Mouse (Mus musculus) intestine, postnatal 0 days (tissue): ENCODE measurements around the gene Aqp12. TPM values are rescaled to one million over a fixed set of nuclear protein-coding genes. Genes with fewer than 3 reads are reported as not detected.

Experiments
- ATAC-seq: fragments of 200-750 bp; cut with Nextera tagmentation; 2 replicates; pipeline ENCODE4 v1.8.0; 2017; ENCODE audit warnings: mild to moderate bottlenecking, moderate TSS enrichment, moderate library complexity
- H3K27ac ChIP-seq: fragments of 300-500 bp; sonication (generic); 2 replicates; pipeline ENCODE4 v1.5.1; 2014; ENCODE audit warnings: mild to moderate bottlenecking, low read depth, low read length, moderate library complexity
- H3K27me3 ChIP-seq: fragments of 300-500 bp; sonication (generic); replicated peaks from 2 replicates; pipeline ENCODE4 v1.6.1; 2014; ENCODE audit warnings: low read length, mixed read lengths; ENCODE audit not compliant: control insufficient read depth, insufficient read depth
- H3K36me3 ChIP-seq: fragments of 300-500 bp; sonication (generic); 2 replicates; pipeline ENCODE4 v1.6.1; 2014; ENCODE audit warnings: mild to moderate bottlenecking, moderate library complexity; ENCODE audit not compliant: control insufficient read depth, insufficient read depth
- H3K4me1 ChIP-seq: fragments of 300-500 bp; sonication (generic); replicated peaks from 2 replicates; pipeline ENCODE4 v1.6.1; 2014; ENCODE audit warnings: antibody characterized with exemption, low read length, mixed read lengths; ENCODE audit not compliant: control insufficient read depth, insufficient read depth
- H3K4me2 ChIP-seq: fragments of 300-500 bp; sonication (generic); replicated peaks from 2 replicates; pipeline ENCODE4 v1.6.1; 2014; ENCODE audit warnings: low read depth, mild to moderate bottlenecking, moderate library complexity
- H3K4me3 ChIP-seq: fragments of 300-500 bp; sonication (generic); 2 replicates; pipeline ENCODE4 v1.5.1; 2014; ENCODE audit warnings: low read depth, low read length
- H3K9ac ChIP-seq: fragments of 300-500 bp; sonication (generic); 2 replicates; pipeline ENCODE4 v1.6.1; 2014; ENCODE audit warnings: mild to moderate bottlenecking, low read depth, low read length
- H3K9me3 ChIP-seq: fragments of 300-500 bp; sonication (generic); 2 replicates; pipeline ENCODE4 v1.6.1; 2016; ENCODE audit warnings: mixed run types; ENCODE audit not compliant: control insufficient read depth
- CTCF ChIP-seq: sonication (generic); IDR thresholded peaks from 2 replicates; pipeline ENCODE4 v1.5.1; 2016; ENCODE audit warnings: low read depth, mild to moderate bottlenecking, control low read depth, antibody characterized with exemption, moderate library complexity
- WGBS: fragments of 180-500 bp; shearing (Covaris S2); extraction: QIAGEN DNeasy Blood & Tissue Kit; methylation state at CpG from one replicate; pipeline ENCODE4 v1.1.7; 2014; 5-methylcytosine and 5-hydroxymethylcytosine counted together
- polyA plus RNA-seq: library from polyadenylated mRNA; unstranded; fragments of >200 nt; fragmentation: Nextera tagmentation; extraction: Ambion mirVana; gene quantifications from 2 replicates; pipeline ENCODE4 v1.2.1, GENCODE M21; 2015

The Aqp12 gene
- polyA plus RNA-seq, 1 experiment from 2014 or later: 0.17 TPM

DNA sequence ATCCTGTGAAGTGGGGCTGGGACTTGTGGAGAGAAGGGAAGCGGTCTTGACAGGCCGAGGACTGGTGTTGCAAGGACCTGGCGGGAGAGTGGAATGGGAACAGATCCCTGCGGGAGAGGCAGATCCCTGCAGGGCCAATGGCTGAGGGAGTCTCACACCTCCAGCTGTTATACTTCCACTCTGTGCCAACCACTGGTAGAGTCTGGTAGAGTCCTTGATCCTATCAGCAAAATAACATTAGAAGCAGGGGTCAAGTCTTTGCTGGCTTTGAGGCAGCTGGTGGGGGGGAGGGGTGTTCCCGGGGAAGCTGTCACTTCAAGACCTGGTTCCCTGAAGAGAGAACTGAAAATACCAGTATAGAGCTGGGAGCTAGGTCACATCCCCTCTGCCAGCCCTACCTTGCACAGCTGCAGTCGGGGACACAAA is 30.0 kb upstream of the Aqp12 start:
- no peak overlapping the region for H3K9ac ChIP-seq
- no peak overlapping the region for H3K4me2 ChIP-seq
- H3K27ac ChIP-seq: no peak overlapping the region
- no peaks in the 10 kb centered on the region for H3K4me1 ChIP-seq
- H3K4me3 ChIP-seq: no peak overlapping the region
- 59% methylated on average over 6 of the region's 6 CpGs for WGBS
- no peak for TF ChIP-seq CTCF
- H3K27me3 ChIP-seq: no peaks in the 10 kb centered on the region
- H3K9me3 ChIP-seq: no peaks in the 10 kb centered on the region
- no peaks in the 10 kb centered on the region for H3K36me3 ChIP-seq
- no peak for ATAC-seq

DNA sequence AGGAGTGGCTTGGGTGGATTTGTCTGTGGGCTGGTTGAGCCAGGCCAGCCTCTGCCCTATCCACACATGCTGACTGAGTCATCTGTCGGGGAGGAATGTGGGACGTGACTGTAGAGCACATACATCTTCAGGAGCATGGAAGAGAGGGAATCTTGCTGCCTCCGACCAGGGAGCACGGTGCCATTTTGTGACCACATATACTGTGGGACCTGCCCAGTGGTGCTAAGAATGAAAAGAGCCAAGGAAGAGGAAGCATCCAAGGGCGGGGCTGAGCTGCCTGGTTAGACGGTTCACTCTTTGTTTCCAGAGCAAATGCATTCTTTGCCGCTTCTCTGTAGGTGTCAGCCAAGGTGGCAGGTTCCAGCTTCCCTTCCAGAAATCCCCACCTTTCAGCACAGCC is 27.5 kb upstream of the Aqp12 start:
- no peaks in the 10 kb centered on the region for H3K4me1 ChIP-seq
- no peak overlapping the region for H3K27ac ChIP-seq
- no peak overlapping the region for H3K4me3 ChIP-seq
- 34% methylated on average over 7 of the region's 7 CpGs for WGBS
- no peaks in the 10 kb centered on the region for H3K9me3 ChIP-seq
- H3K27me3 ChIP-seq: no peaks in the 10 kb centered on the region
- no peak overlapping the region for H3K4me2 ChIP-seq
- H3K9ac ChIP-seq: no peak overlapping the region
- ATAC-seq: no peak
- TF ChIP-seq CTCF: no peak
- H3K36me3 ChIP-seq: no peaks in the 10 kb centered on the region; the same call in 1 of the 2 replicates

DNA sequence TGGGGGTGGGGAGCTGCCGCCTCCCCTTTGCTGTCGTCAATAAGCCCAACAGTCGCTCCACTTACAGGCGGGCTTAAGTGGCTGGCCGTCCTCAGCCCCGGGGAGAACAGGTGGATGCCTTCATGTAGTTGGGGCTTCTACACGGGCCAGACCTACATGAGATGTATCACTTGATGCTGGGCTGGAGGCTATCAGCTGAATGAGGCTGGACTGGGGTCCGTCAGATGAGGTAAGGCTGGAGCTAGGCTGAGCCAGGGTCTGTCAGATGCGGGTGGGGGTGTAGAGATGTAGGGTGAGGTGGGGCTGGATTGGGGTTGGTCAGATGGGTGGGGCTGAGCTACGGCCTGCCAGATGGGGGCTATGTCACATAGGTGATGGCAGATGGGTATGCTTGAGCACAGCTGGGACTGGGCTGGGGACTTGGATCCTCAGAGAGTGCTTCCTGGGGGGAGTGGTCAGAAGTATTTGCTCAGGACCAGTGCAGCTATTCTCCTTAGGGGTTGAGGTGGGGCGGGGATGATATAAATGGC is 27.0 kb upstream of the Aqp12 start:
- H3K36me3 ChIP-seq: peaks cover 5% of the 10 kb centered on the region; the same call in 1 of the 2 replicates
- no peak overlapping the region for H3K9ac ChIP-seq
- ATAC-seq: no peak; the same call in 1 of the 2 replicates
- TF ChIP-seq CTCF: no peak
- H3K4me1 ChIP-seq: no peaks in the 10 kb centered on the region
- H3K4me3 ChIP-seq: no peak overlapping the region
- no peak overlapping the region for H3K4me2 ChIP-seq
- no peaks in the 10 kb centered on the region for H3K27me3 ChIP-seq
- no peaks in the 10 kb centered on the region for H3K9me3 ChIP-seq
- 33% methylated on average over 11 of the region's 11 CpGs for WGBS
- H3K27ac ChIP-seq: no peak overlapping the region

DNA sequence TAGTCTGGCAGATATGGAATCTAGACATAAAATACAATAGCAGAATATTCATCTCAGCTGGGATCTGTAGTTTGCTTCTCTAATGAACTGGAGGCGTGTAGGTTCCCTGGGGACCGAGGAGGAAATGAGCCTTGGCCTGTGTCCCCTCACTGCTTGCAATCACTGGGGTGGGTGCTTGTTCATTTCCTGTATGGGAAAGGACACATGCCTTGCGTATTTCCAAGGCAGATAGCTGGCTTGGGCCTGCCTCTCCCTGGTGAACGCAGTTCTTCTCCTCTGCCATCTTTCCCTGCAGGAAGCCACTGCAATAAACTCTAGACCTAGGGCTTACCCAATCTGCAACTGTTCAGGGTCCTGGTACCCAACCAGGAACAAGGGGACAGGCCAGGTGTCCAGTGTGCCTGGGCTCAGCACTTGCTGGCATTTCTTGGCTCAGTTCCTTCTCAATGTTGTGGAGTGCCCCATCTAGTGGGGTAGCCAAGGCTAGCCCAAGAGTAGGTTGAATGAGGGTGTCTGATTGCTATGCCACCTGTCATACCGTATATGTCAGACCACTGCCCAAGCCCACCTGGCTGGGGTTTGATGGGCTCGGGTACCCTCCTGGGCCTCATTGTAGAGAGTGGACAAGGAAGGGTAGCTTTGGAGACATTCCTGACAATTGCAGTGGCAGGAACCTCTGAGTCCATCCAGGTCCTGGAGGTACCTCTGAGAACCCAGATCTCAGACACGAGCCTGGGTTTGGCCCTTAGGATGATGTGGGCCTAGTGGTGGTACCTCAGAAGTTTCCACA is 24.9 kb upstream of the Aqp12 start:
- Histone ChIP-seq H3K9ac (no peak overlapping the region), H3K27ac (no peak overlapping the region), H3K4me1 (no peaks in the 10 kb centered on the region), H3K4me2 (no peak overlapping the region), H3K36me3 (peaks cover 6% of the 10 kb centered on the region; the same call in 1 of the 2 replicates), H3K9me3 (no peaks in the 10 kb centered on the region), H3K27me3 (no peaks in the 10 kb centered on the region), H3K4me3 (no peak overlapping the region)
- no peak for TF ChIP-seq CTCF
- no peak for ATAC-seq
- WGBS: 77% methylated on average over 7 of the region's 7 CpGs

DNA sequence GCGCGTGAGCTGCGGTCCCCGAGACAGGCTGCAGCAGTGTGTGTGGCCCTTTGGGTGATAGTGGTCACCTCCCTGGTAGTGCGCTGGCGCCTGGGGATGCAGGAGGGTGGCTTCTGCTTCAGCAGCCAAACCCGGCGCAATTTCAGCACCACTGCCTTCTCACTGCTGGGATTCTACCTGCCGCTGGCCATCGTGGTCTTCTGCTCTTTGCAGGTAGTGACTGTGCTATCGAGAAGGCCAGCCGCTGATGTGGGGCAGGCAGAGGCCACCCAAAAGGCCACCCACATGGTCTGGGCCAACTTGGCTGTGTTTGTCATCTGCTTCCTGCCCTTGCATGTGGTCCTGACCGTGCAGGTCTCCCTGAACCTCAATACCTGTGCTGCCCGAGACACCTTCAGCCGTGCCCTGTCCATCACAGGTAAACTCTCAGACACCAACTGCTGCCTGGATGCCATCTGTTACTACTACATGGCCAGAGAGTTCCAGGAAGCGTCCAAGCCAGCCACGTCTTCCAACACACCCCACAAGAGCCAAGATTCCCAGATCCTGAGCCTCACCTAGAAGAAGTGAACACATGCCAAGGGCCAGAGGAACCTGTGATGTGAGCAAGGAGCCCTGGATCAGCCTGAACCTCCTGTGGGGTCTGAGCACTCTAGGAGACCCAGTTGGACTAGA is 23.1 kb upstream of the Aqp12 start:
- no peaks in the 10 kb centered on the region for H3K27me3 ChIP-seq
- H3K4me2 ChIP-seq: no peak overlapping the region
- no peak for TF ChIP-seq CTCF
- WGBS: 88% methylated on average over 17 of the region's 17 CpGs
- no peak overlapping the region for H3K27ac ChIP-seq
- H3K4me3 ChIP-seq: no peak overlapping the region
- no peaks in the 10 kb centered on the region for H3K9me3 ChIP-seq
- H3K4me1 ChIP-seq: no peaks in the 10 kb centered on the region
- no peak overlapping the region for H3K9ac ChIP-seq
- H3K36me3 ChIP-seq: peaks cover 6% of the 10 kb centered on the region; the same call in 1 of the 2 replicates
- ATAC-seq: no peak

DNA sequence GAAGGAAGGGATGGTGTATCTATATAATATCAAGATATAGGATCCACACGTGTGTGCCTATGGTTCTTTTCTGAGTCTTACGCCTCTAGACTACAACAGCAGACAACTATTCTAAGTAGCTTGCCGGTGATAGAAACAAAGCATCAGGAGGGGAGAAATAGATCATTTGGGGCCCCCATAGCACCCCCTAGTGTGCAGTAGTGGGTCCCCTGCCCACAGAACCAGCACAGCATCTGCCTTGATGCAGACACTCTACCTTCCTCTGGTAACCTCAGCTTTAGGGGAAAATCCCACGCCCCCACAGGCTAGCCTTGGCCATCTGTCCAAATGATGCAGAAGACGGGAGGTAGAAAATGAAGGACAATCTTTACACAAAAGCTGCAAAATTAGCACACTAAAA is 21.1 kb upstream of the Aqp12 start:
- H3K27ac ChIP-seq: no peak overlapping the region
- H3K9ac ChIP-seq: no peak overlapping the region
- TF ChIP-seq CTCF: no peak
- no peak overlapping the region for H3K4me2 ChIP-seq
- no peaks in the 10 kb centered on the region for H3K9me3 ChIP-seq
- H3K4me1 ChIP-seq: no peaks in the 10 kb centered on the region
- 88% methylated on average over 5 of the region's 5 CpGs for WGBS
- ATAC-seq: no peak
- no peaks in the 10 kb centered on the region for H3K27me3 ChIP-seq
- H3K36me3 ChIP-seq: peaks cover 6% of the 10 kb centered on the region; the same call in 1 of the 2 replicates
- no peak overlapping the region for H3K4me3 ChIP-seq
